In the genomic region with DNA sequence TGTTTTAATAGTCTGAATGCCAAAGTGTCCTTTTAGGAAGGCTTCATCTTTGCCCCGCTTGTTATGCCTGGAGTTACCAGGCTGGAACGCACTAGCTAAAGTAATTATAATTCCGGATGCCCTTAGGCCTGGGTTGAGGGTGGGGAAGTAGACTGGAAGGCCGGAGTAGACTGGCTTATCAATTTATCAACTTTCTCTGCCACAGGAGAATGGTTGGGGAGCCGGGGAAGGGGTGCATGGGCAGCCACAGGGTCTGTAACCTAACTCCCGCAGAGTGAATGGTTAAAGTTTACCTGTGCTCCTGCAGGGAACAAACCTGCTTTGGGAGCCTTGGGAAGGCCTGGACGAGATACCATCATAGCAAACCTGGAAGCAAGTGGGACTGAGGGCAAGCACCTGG, we compare ENCODE assay signal across 24 mouse cellular contexts. TPM values are rescaled to one million over a fixed set of nuclear protein-coding genes. Genes with fewer than 3 reads are reported as not detected.
DNase-seq lines count a peak whose midpoint lies in the region; ATAC-seq and TF ChIP-seq lines count a peak whose summit lies in the region.
"Had no signal": no experiment of that assay in that cellular context is flagged by ENCODE, and none has a peak within 500 bp of the region (broad histone marks: within the 10 kb centered on the region; RNA-seq: fewer than 3 reads in every experiment).

No protein-coding gene starts in this region.

- H3K9ac ChIP-seq in kidney, embryonic 15.5 days: no peak overlapping the region
- H3K9ac ChIP-seq in hindbrain, embryonic 13.5 days: no peak overlapping the region
- H3K9ac ChIP-seq: embryonic facial prominence, embryonic 15.5 days; forebrain, embryonic 15.5 days; hindbrain, embryonic 14.5 days had no signal

- no peak overlapping the region for H3K4me3 ChIP-seq in kidney, adult 2 months (ENCODE audit: insufficient read depth, low read depth, low read length)
- no peak overlapping the region for H3K4me3 ChIP-seq in kidney, embryonic 15.5 days (replicated peaks)
- no peak overlapping the region for H3K4me3 ChIP-seq in hindbrain, embryonic 13.5 days
- H3K4me3 ChIP-seq: embryonic facial prominence, embryonic 15.5 days; erythroblast, embryonic 14.5 days; forebrain, embryonic 10.5 days; forebrain, embryonic 15.5 days; heart, embryonic 10.5 days had no signal

- H3K27ac ChIP-seq in kidney, adult 2 months (ENCODE audit: insufficient read depth, low read depth, low read length): peak overlapping the region; percentile 64; the same call in 1 of the 2 replicates
- H3K27ac ChIP-seq in kidney, embryonic 15.5 days: peak overlapping the region; percentile 70
- no peak overlapping the region for H3K27ac ChIP-seq in hindbrain, embryonic 13.5 days
- H3K27ac ChIP-seq: embryonic facial prominence, embryonic 15.5 days; forebrain, embryonic 10.5 days; forebrain, embryonic 15.5 days; heart, embryonic 10.5 days; hindbrain, embryonic 14.5 days had no signal

- DNase-seq in kidney, adult 2 months: peak; percentile 52
- DNase-seq in kidney, adult 18-20 months: no peak
- DNase-seq in kidney, postnatal 25 days: peak; percentile 20 to 60
- no peak for DNase-seq in cerebellum, adult 11-12 months
- no peak for DNase-seq in right cerebral cortex, postnatal 4 days
- DNase-seq: adrenal gland, adult 2 months; adrenal gland, postnatal 25 days; cerebellum, adult 8-10 months; cerebellum, postnatal 14 days; embryo, embryonic 11 days; gastrocnemius, postnatal 10 days; heart, adult 18-20 months; heart, postnatal 10 days; heart, postnatal 4 days had no signal

- no peaks in the 10 kb centered on the region for H3K27me3 ChIP-seq in kidney, adult 2 months (replicated peaks; ENCODE audit: control insufficient read depth, insufficient read depth, low read length)
- peaks cover 21% of the 10 kb centered on the region for H3K27me3 ChIP-seq in kidney, embryonic 15.5 days
- H3K27me3 ChIP-seq in hindbrain, embryonic 13.5 days: peaks cover 27% of the 10 kb centered on the region

- no peak overlapping the region for H3K4me2 ChIP-seq in kidney, embryonic 15.5 days
- H3K4me2 ChIP-seq in hindbrain, embryonic 13.5 days: no peak overlapping the region
- H3K4me2 ChIP-seq: embryonic facial prominence, embryonic 15.5 days; forebrain, embryonic 15.5 days; hindbrain, embryonic 14.5 days had no signal

- 47% methylated on average over 7 of the region's 7 CpGs for WGBS in kidney, adult 2 months
- WGBS in kidney, embryonic 15.5 days: 66% methylated on average over 7 of the region's 7 CpGs
- WGBS in hindbrain, embryonic 13.5 days: 85% methylated on average over 7 of the region's 7 CpGs

- H3K4me1 ChIP-seq in kidney, adult 2 months (ENCODE audit: control insufficient read depth, insufficient read depth, low read length): peaks cover 5% of the 10 kb centered on the region
- H3K4me1 ChIP-seq in kidney, embryonic 15.5 days: peaks cover 14% of the 10 kb centered on the region
- H3K4me1 ChIP-seq in hindbrain, embryonic 13.5 days (replicated peaks): peaks cover 9% of the 10 kb centered on the region

- no peak for TF ChIP-seq POLR2A in kidney, adult 2 months (IDR thresholded peaks at IDR 0.05; ENCODE audit: low read depth, low read length)

- TF ChIP-seq CTCF in kidney, adult 2 months (conservative IDR thresholded peaks at IDR 0.05; ENCODE audit: insufficient read depth, insufficient read length, low read depth, low read length): no peak

- H3K36me3 ChIP-seq in kidney, adult 2 months (ENCODE audit: control insufficient read depth, insufficient read depth, low read length): no peaks in the 10 kb centered on the region
- no peaks in the 10 kb centered on the region for H3K36me3 ChIP-seq in kidney, embryonic 15.5 days
- H3K36me3 ChIP-seq in hindbrain, embryonic 13.5 days: no peaks in the 10 kb centered on the region
- H3K36me3 ChIP-seq: embryonic facial prominence, embryonic 15.5 days; forebrain, embryonic 10.5 days; forebrain, embryonic 15.5 days; heart, embryonic 10.5 days had no signal

- no peaks in the 10 kb centered on the region for H3K9me3 ChIP-seq in kidney, embryonic 15.5 days (replicated peaks)
- H3K9me3 ChIP-seq in hindbrain, embryonic 13.5 days: no peaks in the 10 kb centered on the region
- H3K9me3 ChIP-seq: embryonic facial prominence, embryonic 15.5 days; forebrain, embryonic 15.5 days had no signal

- peak; percentile 37 for ATAC-seq in kidney, embryonic 15.5 days (replicated peaks; ENCODE audit: low FRiP score)
- no peak for ATAC-seq in hindbrain, embryonic 13.5 days (ENCODE audit: low FRiP score)
- ATAC-seq: activated CD4-positive, CD25-positive, alpha-beta regulatory T cell, adult 4 months; forebrain, embryonic 15.5 days; Patski had no signal

RNA-seq across cellular contexts. Expression of gene A4galt, which starts 4.4 kb away (rescaled TPM):
- polyA plus RNA-seq in kidney, adult 2 months (2012; rRNA removed): 53.5 and 56.0 TPM in 2 replicates
- 19.1 and 20.8 TPM in 2 replicates for polyA plus RNA-seq in kidney, embryonic 15.5 days (2015; fragmentation: Nextera tagmentation; extraction: Ambion mirVana)
- polyA plus RNA-seq in hindbrain, embryonic 13.5 days (2015; fragmentation: Nextera tagmentation; extraction: Ambion mirVana): 3.0 and 4.4 TPM in 2 replicates
- polyA plus RNA-seq: activated CD4-positive, CD25-positive, alpha-beta regulatory T cell, adult 4 months; erythroblast, embryonic 14.5 days; heart, embryonic 10.5 days had no signal

Comparison
In these comparisons a context has a peak if more than half of its experiments do, and no peak if none do; other contexts are left out.
1. DNase-seq: peak in kidney, adult 2 months (single experiment) and kidney, postnatal 25 days (2 of 2); none in kidney, adult 18-20 months (single experiment), cerebellum, adult 11-12 months (single experiment) and right cerebral cortex, postnatal 4 days (single experiment).